Mouse (Mus musculus) lung, postnatal 4 days (tissue): ENCODE results near the gene Ube2e2.
"Not testable (repeated sequence)": the region's sequence is repeated elsewhere in the genome, so short reads cannot be mapped to it uniquely, and the experiment has no call there.

Source experiments
- DNase-seq, 2 experiments: peaks; one replicate each; pipeline ENCODE4 v3.0.0; 2021

Ube2e2 gene

GRCm38 (mm10) chr14:18601927-18602326, 292.1 kb downstream of the Ube2e2 start:
- DNase-seq: no peak

DNA sequence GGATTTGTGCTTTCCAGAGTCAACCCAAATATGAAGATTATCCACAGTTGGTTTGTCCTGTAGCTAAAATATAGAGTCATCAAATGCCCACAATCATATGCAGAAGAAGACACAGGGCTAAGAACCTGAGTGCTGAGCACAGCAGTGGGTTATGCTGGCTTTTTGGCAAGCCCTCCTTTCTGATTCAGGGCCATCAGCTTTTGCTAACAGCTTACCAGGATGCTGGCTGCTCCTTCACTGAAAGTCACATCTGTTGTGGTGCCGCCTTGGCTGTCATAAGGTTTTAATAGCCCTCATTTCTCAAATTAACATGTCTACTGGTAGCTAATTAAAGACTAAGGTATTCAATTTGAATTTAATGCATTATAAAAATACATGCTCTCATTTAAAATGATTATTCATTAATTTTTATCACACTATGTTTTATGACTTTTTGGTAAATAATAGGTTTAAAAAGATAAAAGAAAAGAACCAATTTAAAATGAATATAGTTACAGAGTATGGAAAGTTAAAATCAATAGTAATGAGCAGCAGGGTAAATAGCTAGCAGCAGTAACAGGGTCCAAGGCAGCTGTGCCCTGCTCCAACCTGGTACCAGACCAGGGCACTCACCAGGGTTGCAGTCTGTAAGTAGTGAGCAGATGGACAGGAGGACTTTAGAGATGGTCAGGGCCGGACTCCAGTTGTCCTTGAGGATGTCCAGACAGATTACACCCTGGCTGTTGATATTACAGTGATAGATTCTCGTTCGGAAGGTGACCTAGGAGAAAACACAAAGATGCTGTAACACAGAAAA, 307.6 kb downstream of the Ube2e2 start:
- no peak for DNase-seq

DNA sequence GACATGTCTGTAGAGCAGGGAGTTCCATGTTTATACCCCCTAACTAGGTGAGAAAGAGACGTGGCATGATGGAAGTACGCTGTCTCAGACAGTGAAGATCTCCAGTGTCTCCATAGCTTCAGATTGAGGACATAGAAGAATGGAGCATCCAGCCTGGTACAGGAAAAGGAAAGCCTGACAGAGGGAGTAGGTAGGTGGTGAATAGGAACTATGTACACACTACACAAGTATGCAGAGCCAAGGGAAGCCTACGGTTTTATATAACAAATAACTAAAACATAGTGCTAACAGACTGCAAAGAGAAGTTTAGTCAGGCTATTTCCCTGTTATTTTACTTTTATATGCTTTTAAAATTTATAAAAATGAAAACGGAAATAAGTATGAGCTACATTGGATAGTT, 312.3 kb downstream of the Ube2e2 start:
- DNase-seq: no peak

GRCm38 (mm10) chr14:18574756-18575155, 319.3 kb downstream of the Ube2e2 start:
- DNase-seq: no peak

DNA sequence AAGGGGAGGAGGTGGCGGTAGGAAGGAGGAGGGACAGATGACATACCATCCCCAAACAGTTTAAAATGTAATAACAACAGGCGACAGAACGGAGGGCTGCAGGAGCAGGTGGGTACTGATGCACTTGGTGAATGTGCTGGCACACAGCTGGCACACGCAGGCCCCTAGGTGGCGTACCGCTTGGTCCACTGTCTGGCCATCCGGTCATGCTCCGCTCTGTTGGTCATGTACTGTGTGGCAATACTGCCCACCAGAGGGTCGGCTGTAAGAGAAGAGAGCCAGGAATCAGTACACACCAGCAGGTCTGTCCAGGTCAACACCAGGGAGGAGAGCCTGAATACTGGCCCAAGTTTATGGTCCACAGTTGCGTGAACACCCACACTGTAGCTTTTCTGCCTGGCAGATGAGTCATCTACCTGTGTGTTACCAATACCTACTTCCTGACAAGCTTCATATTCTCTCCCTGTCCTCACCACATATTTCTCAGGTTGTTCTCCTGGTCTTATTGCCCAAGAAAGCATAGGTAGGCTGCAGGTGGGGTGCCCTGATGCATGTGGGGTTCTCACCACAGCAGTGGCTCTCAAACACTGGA, 319.8 kb downstream of the Ube2e2 start:
- DNase-seq: no peak

- no peak for DNase-seq
Observed at GRCm38 (mm10) chr14:18573286-18573956, 320.6 kb downstream of the Ube2e2 start.

GRCm38 (mm10) chr14:18572852-18573251, 321.2 kb downstream of the Ube2e2 start:
- DNase-seq: no peak

DNA sequence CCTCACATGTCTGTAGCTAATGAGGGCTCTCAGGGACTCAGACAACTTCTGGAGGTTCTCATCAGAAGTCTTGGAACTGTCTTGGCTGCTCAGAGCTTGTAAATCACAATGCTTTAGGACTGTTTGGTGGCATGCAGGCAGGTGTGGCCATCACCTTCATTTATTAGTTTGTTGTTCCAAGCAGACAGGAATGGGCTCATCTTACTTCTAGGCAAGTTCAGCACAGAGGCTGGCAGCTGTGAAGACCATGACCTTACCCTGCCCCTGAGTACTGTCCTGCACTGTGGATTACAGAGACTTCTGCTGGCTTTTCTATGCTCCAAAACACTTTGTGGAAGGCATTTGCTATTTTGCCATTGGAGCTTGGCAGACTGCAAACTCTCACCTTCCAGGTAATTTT, 324.5 kb downstream of the Ube2e2 start:
- DNase-seq: no peak

DNA sequence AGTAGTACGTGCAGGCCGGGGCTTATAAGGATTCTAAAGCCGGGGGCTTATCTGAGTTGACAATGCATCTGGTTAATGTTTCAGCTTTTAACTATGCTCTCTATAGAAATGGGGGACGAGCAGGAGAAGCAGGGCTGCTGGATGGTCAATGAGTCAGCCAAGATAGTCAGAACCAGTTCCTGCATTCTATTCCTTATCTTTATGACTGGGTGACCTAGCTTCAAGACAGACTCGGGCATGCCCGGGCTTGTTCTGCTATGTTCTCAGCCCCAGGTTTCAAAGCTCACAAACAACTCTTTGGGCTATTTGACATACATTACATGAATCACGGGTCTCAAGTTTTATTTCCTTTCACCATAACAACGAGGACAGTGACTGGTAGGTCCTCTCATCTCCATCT, 329.1 kb downstream of the Ube2e2 start:
- not testable (repeated sequence) for DNase-seq

- DNase-seq: no peak
Observed at GRCm38 (mm10) chr14:18555287-18555686, 338.8 kb downstream of the Ube2e2 start.

GRCm38 (mm10) chr14:18554627-18554988, 339.5 kb downstream of the Ube2e2 start:
- no peak for DNase-seq

GRCm38 (mm10) chr14:18553987-18554626, 340.0 kb downstream of the Ube2e2 start:
- no peak for DNase-seq

- no peak for DNase-seq
Observed at GRCm38 (mm10) chr14:18547541-18547940, 346.5 kb downstream of the Ube2e2 start.

DNA sequence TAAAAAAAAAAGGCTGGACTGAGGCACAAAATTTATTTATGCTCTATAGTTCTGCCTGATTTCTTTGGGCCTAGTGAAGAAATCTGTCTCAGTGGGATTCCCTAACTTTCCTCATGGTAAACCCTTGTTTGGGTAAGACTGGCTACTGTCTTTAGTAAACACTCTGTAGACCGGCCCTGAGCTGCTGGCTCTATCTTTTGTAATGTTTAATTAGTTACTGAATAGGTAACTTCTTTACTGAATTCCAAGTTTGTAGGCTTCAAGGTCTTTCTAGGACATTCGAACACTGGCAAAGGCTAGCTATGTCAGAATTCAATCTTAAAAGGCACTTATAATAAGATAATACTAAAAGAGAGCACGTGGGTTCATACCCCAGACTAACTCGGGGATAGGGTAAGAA, 355.0 kb downstream of the Ube2e2 start:
- DNase-seq: not testable (repeated sequence)

DNA sequence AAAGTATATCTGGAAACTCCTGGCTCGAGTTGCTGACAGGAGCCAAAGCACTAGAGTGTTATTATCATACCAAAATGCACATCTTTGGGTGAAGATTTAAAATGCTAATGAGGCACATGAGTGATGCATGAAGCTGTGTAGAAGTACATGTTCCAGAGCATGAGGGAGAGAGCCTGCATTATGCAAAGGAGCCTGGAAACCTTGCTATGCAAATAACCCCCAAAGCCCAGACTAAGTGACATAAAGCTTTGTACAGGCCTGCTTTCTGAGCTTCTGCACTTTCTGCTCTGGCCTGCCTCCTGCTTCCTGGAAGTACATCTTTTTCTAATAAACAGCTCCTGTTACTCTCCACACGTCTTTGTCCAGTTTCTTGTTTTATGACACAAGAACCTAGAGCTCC, 363.2 kb downstream of the Ube2e2 start:
- DNase-seq: no peak

GRCm38 (mm10) chr14:18530496-18530895, 363.6 kb downstream of the Ube2e2 start:
- no peak for DNase-seq
